Mouse (Mus musculus) macrophage (primary cell): Measurements from ENCODE around the gene Ror1. TPM values are rescaled to one million over a fixed set of nuclear protein-coding genes. Genes with fewer than 3 reads are reported as not detected.

Experiments used
- H3K27ac ChIP-seq: fragments of 350-480 bp; formaldehyde crosslinking; 2 replicates; pipeline ENCODE4 v1.9.0; 2021
- H3K36me3 ChIP-seq: fragments of 350-480 bp; formaldehyde crosslinking; 2 replicates; pipeline ENCODE4 v1.9.0; 2021; ENCODE audit errors: inconsistent target
- H3K4me3 ChIP-seq: fragments of 350-480 bp; formaldehyde crosslinking; 2 replicates; pipeline ENCODE4 v1.9.0; 2021; ENCODE audit errors: inconsistent target
- H3K79me2 ChIP-seq: fragments of 350-480 bp; formaldehyde crosslinking; 2 replicates; pipeline ENCODE4 v1.9.0; 2021; ENCODE audit errors: inconsistent target
- WGBS: methylation state at CpG from one replicate; pipeline ENCODE4 v1.1.7; 2026; ENCODE audit warnings: inconsistent platforms; ENCODE audit not compliant: missing documents; 5-methylcytosine and 5-hydroxymethylcytosine counted together
- polyA plus RNA-seq: library from polyadenylated mRNA; stranded (reverse); fragments of 250-400 nt; gene quantifications from 3 replicates; pipeline ENCODE4 v1.2.4, GENCODE M21; 2018; ENCODE audit warnings: inconsistent platforms

Ror1 gene
- polyA plus RNA-seq, 1 experiment from 2014 or later = not detected

GRCm38 (mm10) chr4:100252646-100253045 is 157.1 kb downstream of the Ror1 start:
- Histone ChIP-seq H3K79me2 (no peaks in the 10 kb centered on the region), H3K36me3 (no peaks in the 10 kb centered on the region), H3K4me3 (no peak overlapping the region), H3K27ac (no peak overlapping the region)
- 93% methylated on average over 10 of the region's 10 CpGs for WGBS

GRCm38 (mm10) chr4:100253401-100253800 is 157.8 kb downstream of the Ror1 start:
- Histone ChIP-seq H3K79me2 (no peaks in the 10 kb centered on the region), H3K36me3 (no peaks in the 10 kb centered on the region), H3K27ac (no peak overlapping the region), H3K4me3 (no peak overlapping the region)
- WGBS = 90% methylated on average over 9 of the region's 9 CpGs

GRCm38 (mm10) chr4:100253831-100254230 is 158.2 kb downstream of the Ror1 start:
- H3K36me3 ChIP-seq = no peaks in the 10 kb centered on the region
- no peaks in the 10 kb centered on the region for H3K79me2 ChIP-seq
- no peak overlapping the region for H3K27ac ChIP-seq
- 95% methylated on average over 7 of the region's 7 CpGs for WGBS
- no peak overlapping the region for H3K4me3 ChIP-seq

GRCm38 (mm10) chr4:100258462-100258861 is 162.9 kb downstream of the Ror1 start:
- Histone ChIP-seq H3K79me2 (no peaks in the 10 kb centered on the region), H3K36me3 (no peaks in the 10 kb centered on the region), H3K27ac (no peak overlapping the region), H3K4me3 (no peak overlapping the region)
- 54% methylated on average over 4 of the region's 5 CpGs for WGBS

GRCm38 (mm10) chr4:100263917-100264316 is 168.3 kb downstream of the Ror1 start:
- 71% methylated on average over 1 of the region's 1 CpGs for WGBS
- H3K36me3 ChIP-seq = no peaks in the 10 kb centered on the region
- no peaks in the 10 kb centered on the region for H3K79me2 ChIP-seq
- no peak overlapping the region for H3K27ac ChIP-seq
- no peak overlapping the region for H3K4me3 ChIP-seq

GRCm38 (mm10) chr4:100271059-100271735 is 175.6 kb downstream of the Ror1 start:
- no peaks in the 10 kb centered on the region for H3K36me3 ChIP-seq
- WGBS = 13% methylated on average over 10 of the region's 10 CpGs
- H3K79me2 ChIP-seq = no peaks in the 10 kb centered on the region
- H3K27ac ChIP-seq = no peak overlapping the region
- H3K4me3 ChIP-seq = no peak overlapping the region

- no peak overlapping the region for H3K4me3 ChIP-seq
- no peaks in the 10 kb centered on the region for H3K36me3 ChIP-seq
- no peak overlapping the region for H3K27ac ChIP-seq
- H3K79me2 ChIP-seq = no peaks in the 10 kb centered on the region
- WGBS = 39% methylated on average over 6 of the region's 6 CpGs
Measured at GRCm38 (mm10) chr4:100271736-100272127, 176.1 kb downstream of the Ror1 start.

- Histone ChIP-seq H3K79me2 (no peaks in the 10 kb centered on the region), H3K27ac (no peak overlapping the region), H3K36me3 (no peaks in the 10 kb centered on the region), H3K4me3 (no peak overlapping the region)
- 91% methylated on average over 3 of the region's 3 CpGs for WGBS
Measured at GRCm38 (mm10) chr4:100273356-100273755, 177.8 kb downstream of the Ror1 start.

- 92% methylated on average over 4 of the region's 4 CpGs for WGBS
- H3K79me2 ChIP-seq = no peaks in the 10 kb centered on the region
- no peak overlapping the region for H3K27ac ChIP-seq
- no peak overlapping the region for H3K4me3 ChIP-seq
- no peaks in the 10 kb centered on the region for H3K36me3 ChIP-seq
Measured at GRCm38 (mm10) chr4:100273807-100274480, 178.4 kb downstream of the Ror1 start.

GRCm38 (mm10) chr4:100276482-100276881 is 180.9 kb downstream of the Ror1 start:
- Histone ChIP-seq H3K79me2 (no peaks in the 10 kb centered on the region), H3K27ac (no peak overlapping the region), H3K4me3 (no peak overlapping the region), H3K36me3 (no peaks in the 10 kb centered on the region)
- WGBS = 85% methylated on average over 7 of the region's 7 CpGs

- Histone ChIP-seq H3K27ac (no peak overlapping the region), H3K79me2 (no peaks in the 10 kb centered on the region), H3K4me3 (no peak overlapping the region), H3K36me3 (no peaks in the 10 kb centered on the region)
- 88% methylated on average over 1 of the region's 1 CpGs for WGBS
Measured at GRCm38 (mm10) chr4:100276970-100277369, 181.4 kb downstream of the Ror1 start.

- WGBS = 96% methylated on average over 8 of the region's 8 CpGs
- Histone ChIP-seq H3K27ac (no peak overlapping the region), H3K36me3 (no peaks in the 10 kb centered on the region), H3K4me3 (no peak overlapping the region), H3K79me2 (no peaks in the 10 kb centered on the region)
Measured at GRCm38 (mm10) chr4:100283171-100283880, 187.7 kb downstream of the Ror1 start.

GRCm38 (mm10) chr4:100284528-100284927 is 188.9 kb downstream of the Ror1 start:
- no peak overlapping the region for H3K27ac ChIP-seq
- H3K36me3 ChIP-seq = no peaks in the 10 kb centered on the region
- no peaks in the 10 kb centered on the region for H3K79me2 ChIP-seq
- 95% methylated on average over 6 of the region's 6 CpGs for WGBS
- no peak overlapping the region for H3K4me3 ChIP-seq

GRCm38 (mm10) chr4:100286111-100286541 is 190.5 kb downstream of the Ror1 start:
- 86% methylated on average over 7 of the region's 7 CpGs for WGBS
- Histone ChIP-seq H3K79me2 (no peaks in the 10 kb centered on the region), H3K27ac (no peak overlapping the region), H3K4me3 (no peak overlapping the region), H3K36me3 (no peaks in the 10 kb centered on the region)

GRCm38 (mm10) chr4:100286800-100287199 is 191.2 kb downstream of the Ror1 start:
- Histone ChIP-seq H3K36me3 (no peaks in the 10 kb centered on the region), H3K79me2 (no peaks in the 10 kb centered on the region), H3K4me3 (no peak overlapping the region)

More at GRCm38 (mm10) chr4:100286800-100287199, 191.2 kb downstream of the Ror1 start:
- H3K27ac ChIP-seq = no peak overlapping the region
